Mouse (Mus musculus): ENCODE data around the gene Pcca. TPM values are rescaled to one million over a fixed set of nuclear protein-coding genes. Genes with fewer than 3 reads are reported as not detected.
"Not testable (repeated sequence)": the region's sequence is repeated elsewhere in the genome, so short reads cannot be mapped to it uniquely, and the experiment has no call there.

Pcca gene
- polyA plus RNA-seq, 1 experiment from 2014 or later, result 36.5 TPM

DNA sequence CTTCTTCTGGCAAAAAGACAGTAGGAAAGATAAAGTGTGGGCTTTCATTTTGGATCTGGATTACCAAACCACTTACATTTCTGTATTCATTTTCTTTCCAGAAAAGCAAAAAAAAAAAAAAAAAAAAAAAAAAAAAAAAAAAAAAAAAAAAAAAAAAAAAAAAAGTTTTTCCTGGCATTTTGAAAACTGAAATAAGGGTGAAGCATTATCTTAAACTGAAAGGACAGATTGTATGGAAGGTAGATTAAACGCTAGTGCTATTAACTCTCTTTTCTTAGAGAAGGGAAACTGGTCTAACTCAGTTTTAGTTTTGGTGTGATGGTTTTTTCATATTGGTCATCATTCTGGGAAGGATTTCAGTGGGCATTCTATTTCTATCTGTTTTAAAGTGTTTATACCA lies 42.1 kb upstream of the Pcca start:
- Histone ChIP-seq H3K9ac (no peak overlapping the region), H3K27me3 (peaks cover 33% of the 10 kb centered on the region), H3K9me3 (no peaks in the 10 kb centered on the region), H3K36me3 (no peaks in the 10 kb centered on the region), H3K27ac (no peak overlapping the region), H3K4me3 (no peak overlapping the region), H3K4me1 (peaks cover 7% of the 10 kb centered on the region), H3K4me2 (replicated peaks) (no peak overlapping the region)
- no peak for ATAC-seq (ENCODE audit: insufficient number of reproducible peaks, insufficient read depth, low FRiP score, low TSS enrichment)
- 64% methylated on average over 1 of the region's 1 CpGs for WGBS

GRCm38 (mm10) chr14:122509058-122509457 lies 25.1 kb upstream of the Pcca start:
- no peak overlapping the region for H3K9ac ChIP-seq
- WGBS, result 19% methylated on average over 2 of the region's 2 CpGs

GRCm38 (mm10) chr14:122511519-122511918 lies 22.6 kb upstream of the Pcca start:
- H3K4me2 ChIP-seq (replicated peaks), result no peak overlapping the region
- H3K36me3 ChIP-seq, result no peaks in the 10 kb centered on the region
- 59% methylated on average over 3 of the region's 3 CpGs for WGBS
- H3K27ac ChIP-seq, result no peak overlapping the region
- no peaks in the 10 kb centered on the region for H3K9me3 ChIP-seq
- 0 out of 2 replicates have a peak, but pooled peaks cover 4% of the 10 kb centered on the region for H3K27me3 ChIP-seq
- H3K4me1 ChIP-seq, result no peaks in the 10 kb centered on the region
- no peak overlapping the region for H3K9ac ChIP-seq
- no peak for ATAC-seq (ENCODE audit: insufficient number of reproducible peaks, insufficient read depth, low FRiP score, low TSS enrichment)
- no peak overlapping the region for H3K4me3 ChIP-seq

More at GRCm38 (mm10) chr14:122509058-122509457, 25.1 kb upstream of the Pcca start:
- Histone ChIP-seq H3K4me3 (no peak overlapping the region), H3K4me2 (replicated peaks) (no peak overlapping the region), H3K36me3 (no peaks in the 10 kb centered on the region), H3K27me3 (0 out of 2 replicates have a peak, but pooled peaks cover 4% of the 10 kb centered on the region), H3K4me1 (no peaks in the 10 kb centered on the region), H3K9me3 (no peaks in the 10 kb centered on the region), H3K27ac (no peak overlapping the region)
- no peak for ATAC-seq (ENCODE audit: insufficient number of reproducible peaks, insufficient read depth, low FRiP score, low TSS enrichment)

- Histone ChIP-seq H3K27ac (no peak overlapping the region), H3K27me3 (0 out of 2 replicates have a peak, but pooled peaks cover 4% of the 10 kb centered on the region), H3K36me3 (no peaks in the 10 kb centered on the region), H3K4me3 (no peak overlapping the region), H3K4me1 (no peaks in the 10 kb centered on the region), H3K4me2 (replicated peaks) (no peak overlapping the region), H3K9me3 (no peaks in the 10 kb centered on the region), H3K9ac (no peak overlapping the region)
- ATAC-seq (ENCODE audit: insufficient number of reproducible peaks, insufficient read depth, low FRiP score, low TSS enrichment), result no peak
- 71% methylated on average over 1 of the region's 1 CpGs for WGBS
Observed at GRCm38 (mm10) chr14:122513511-122514036, 20.6 kb upstream of the Pcca start.

GRCm38 (mm10) chr14:122528475-122528874 lies 5.6 kb upstream of the Pcca start:
- 81% methylated on average over 4 of the region's 4 CpGs for WGBS
- no peaks in the 10 kb centered on the region for H3K36me3 ChIP-seq

DNA sequence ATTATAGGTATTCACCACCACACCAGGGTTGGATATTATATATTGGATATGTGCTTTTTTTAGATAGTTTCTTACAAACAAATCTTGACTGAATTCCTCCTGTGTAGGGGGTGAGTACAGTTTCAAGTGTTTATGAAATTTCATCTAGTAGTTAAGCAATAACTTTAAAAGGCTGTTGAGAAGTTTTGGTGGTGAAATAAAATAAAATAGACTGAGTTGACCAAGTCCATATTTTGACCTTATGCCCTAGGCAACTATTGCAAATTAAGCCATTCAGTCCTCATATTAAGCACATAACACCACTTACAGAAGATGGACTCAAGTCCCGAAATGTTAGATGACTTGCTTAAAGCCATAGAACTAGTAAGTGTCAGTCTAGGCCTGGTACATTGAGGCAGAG lies 1.9 kb downstream of the Pcca start:
- Histone ChIP-seq H3K36me3 (no peaks in the 10 kb centered on the region), H3K4me3 (no peak overlapping the region), H3K9me3 (no peaks in the 10 kb centered on the region), H3K27ac (no peak overlapping the region), H3K4me2 (replicated peaks) (no peak overlapping the region), H3K4me1 (peaks cover 19% of the 10 kb centered on the region), H3K9ac (no peak overlapping the region), H3K27me3 (no peaks in the 10 kb centered on the region)
- no peak for ATAC-seq (ENCODE audit: insufficient number of reproducible peaks, insufficient read depth, low FRiP score, low TSS enrichment)
- WGBS, result 81% methylated on average over 1 of the region's 1 CpGs

More at GRCm38 (mm10) chr14:122528475-122528874, 5.6 kb upstream of the Pcca start:
- H3K27me3 ChIP-seq, result no peaks in the 10 kb centered on the region
- no peak for ATAC-seq (ENCODE audit: insufficient number of reproducible peaks, insufficient read depth, low FRiP score, low TSS enrichment)
- no peak overlapping the region for H3K27ac ChIP-seq
- H3K4me2 ChIP-seq (replicated peaks), result no peak overlapping the region
- H3K4me3 ChIP-seq, result no peak overlapping the region
- 0 out of 2 replicates have a peak, but pooled peaks cover 1% of the 10 kb centered on the region for H3K4me1 ChIP-seq
- H3K9ac ChIP-seq, result no peak overlapping the region
- H3K9me3 ChIP-seq, result peaks cover 4% of the 10 kb centered on the region

DNA sequence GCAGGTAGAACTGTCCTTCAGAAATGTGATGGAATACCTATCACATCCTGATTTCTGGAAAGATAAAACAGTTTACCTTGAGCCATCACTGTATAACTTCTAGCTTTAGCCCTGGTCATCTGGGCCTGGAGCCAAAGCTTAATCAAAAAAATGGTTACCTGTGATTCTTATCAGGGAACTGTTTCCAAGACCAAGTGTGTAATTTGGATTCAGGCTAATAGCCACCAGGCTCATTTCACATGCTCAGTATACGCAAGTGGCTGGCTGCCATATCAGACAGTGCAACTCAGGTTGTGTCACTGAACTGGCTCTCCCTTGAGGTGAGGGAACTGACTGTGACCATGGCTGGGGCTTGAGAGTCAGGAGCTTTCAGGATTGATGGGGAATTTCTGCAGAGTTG lies 14.3 kb downstream of the Pcca start:
- Histone ChIP-seq H3K9ac (no peak overlapping the region), H3K27ac (no peak overlapping the region)
- WGBS, result 95% methylated on average over 1 of the region's 1 CpGs

DNA sequence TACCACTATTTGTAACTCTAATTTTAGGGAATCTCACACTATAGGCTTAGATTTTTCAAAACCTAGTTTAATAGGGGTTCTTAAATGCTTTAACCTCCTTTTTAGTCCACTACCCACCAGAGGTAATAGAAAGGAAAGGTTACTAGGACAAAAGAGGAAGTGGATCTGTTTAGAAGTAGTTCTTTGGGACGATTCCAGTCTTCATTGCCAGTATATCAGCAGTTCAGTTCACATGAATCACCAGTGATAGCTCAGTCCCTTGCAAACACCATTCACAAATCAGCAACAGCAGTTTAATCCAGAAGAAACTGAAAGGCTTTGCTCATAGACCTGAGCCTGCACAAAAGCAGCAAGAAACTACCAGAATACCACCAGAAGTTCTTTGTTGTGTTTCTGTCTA lies 14.8 kb downstream of the Pcca start:
- ATAC-seq (ENCODE audit: insufficient number of reproducible peaks, insufficient read depth, low FRiP score, low TSS enrichment), result no peak
- Histone ChIP-seq H3K4me2 (replicated peaks) (no peak overlapping the region), H3K9me3 (no peaks in the 10 kb centered on the region), H3K4me1 (no peaks in the 10 kb centered on the region), H3K4me3 (no peak overlapping the region), H3K27me3 (no peaks in the 10 kb centered on the region), H3K9ac (no peak overlapping the region), H3K27ac (no peak overlapping the region), H3K36me3 (no peaks in the 10 kb centered on the region)
- 87% methylated on average over 1 of the region's 1 CpGs for WGBS

More for the DNA sequence above, 14.3 kb downstream of the Pcca start:
- no peak overlapping the region for H3K4me2 ChIP-seq (replicated peaks)
- H3K36me3 ChIP-seq, result no peaks in the 10 kb centered on the region
- H3K4me3 ChIP-seq, result no peak overlapping the region
- H3K9me3 ChIP-seq, result no peaks in the 10 kb centered on the region
- no peaks in the 10 kb centered on the region for H3K27me3 ChIP-seq
- no peak for ATAC-seq (ENCODE audit: insufficient number of reproducible peaks, insufficient read depth, low FRiP score, low TSS enrichment)
- H3K4me1 ChIP-seq, result no peaks in the 10 kb centered on the region

GRCm38 (mm10) chr14:122552761-122553445 lies 18.8 kb downstream of the Pcca start:
- Histone ChIP-seq H3K9me3 (no peaks in the 10 kb centered on the region), H3K4me3 (no peak overlapping the region), H3K4me2 (replicated peaks) (no peak overlapping the region), H3K27me3 (no peaks in the 10 kb centered on the region), H3K4me1 (no peaks in the 10 kb centered on the region), H3K27ac (no peak overlapping the region), H3K9ac (no peak overlapping the region), H3K36me3 (no peaks in the 10 kb centered on the region)
- ATAC-seq (ENCODE audit: insufficient number of reproducible peaks, insufficient read depth, low FRiP score, low TSS enrichment), result no peak
- WGBS, result 70% methylated on average over 7 of the region's 7 CpGs

DNA sequence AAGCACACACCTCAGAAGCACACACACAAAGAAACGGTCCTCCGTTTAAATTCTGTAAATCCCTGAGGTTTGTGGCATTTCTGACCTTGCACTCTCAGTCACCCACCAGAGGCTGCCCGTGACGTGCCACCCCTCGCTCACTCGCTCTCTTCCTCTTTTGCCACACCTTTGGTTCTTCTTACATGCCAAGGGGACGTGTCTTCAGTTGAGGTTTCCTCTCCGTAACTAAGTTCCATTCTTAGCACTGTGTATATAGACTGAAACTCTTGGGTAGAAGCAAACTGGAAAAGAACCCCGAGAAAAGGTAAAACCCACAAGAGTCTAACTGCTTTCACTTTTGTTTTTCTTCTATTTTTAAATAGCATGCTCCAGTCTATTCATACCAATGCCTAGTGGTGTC lies 23.2 kb downstream of the Pcca start:
- no peaks in the 10 kb centered on the region for H3K27me3 ChIP-seq
- no peak overlapping the region for H3K4me2 ChIP-seq (replicated peaks)
- no peak overlapping the region for H3K9ac ChIP-seq
- H3K36me3 ChIP-seq, result no peaks in the 10 kb centered on the region
- no peak overlapping the region for H3K4me3 ChIP-seq
- no peak overlapping the region for H3K27ac ChIP-seq
- no peak for ATAC-seq (ENCODE audit: insufficient number of reproducible peaks, insufficient read depth, low FRiP score, low TSS enrichment)
- H3K9me3 ChIP-seq, result no peaks in the 10 kb centered on the region
- whole genome bisulfite sequencing, result 90% methylated on average over 9 of the region's 9 CpGs
- H3K4me1 ChIP-seq, result no peaks in the 10 kb centered on the region

GRCm38 (mm10) chr14:122560893-122561452 lies 26.8 kb downstream of the Pcca start:
- not testable (repeated sequence) for H3K4me2 ChIP-seq (replicated peaks); ATAC-seq (ENCODE audit: insufficient number of reproducible peaks, insufficient read depth, low FRiP score, low TSS enrichment); H3K36me3 ChIP-seq; H3K27ac ChIP-seq; H3K9me3 ChIP-seq; H3K27me3 ChIP-seq; H3K4me3 ChIP-seq; H3K9ac ChIP-seq; H3K4me1 ChIP-seq
- WGBS, result 76% methylated on average over 1 of the region's 1 CpGs

DNA sequence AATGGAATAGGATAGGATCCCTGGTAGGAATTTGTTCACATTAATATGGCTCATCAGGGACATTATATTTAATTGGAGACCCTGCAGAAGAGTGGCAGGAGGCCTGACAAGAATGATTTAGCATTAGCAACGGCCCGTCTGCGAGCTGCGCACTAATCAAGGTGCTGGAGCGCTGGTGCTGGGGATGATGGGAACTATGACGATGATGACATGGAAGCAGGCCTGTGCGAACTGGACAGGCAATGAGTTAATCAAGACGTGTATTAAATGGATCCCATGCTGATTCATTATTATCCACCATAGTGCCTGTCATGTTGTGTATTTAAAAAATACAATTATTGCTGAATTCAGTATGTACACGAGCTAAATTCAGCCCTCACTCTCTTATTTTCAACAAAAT lies 36.7 kb downstream of the Pcca start:
- no peak overlapping the region for H3K9ac ChIP-seq
- H3K9me3 ChIP-seq, result no peaks in the 10 kb centered on the region
- 74% methylated on average over 9 of the region's 9 CpGs for WGBS
- no peak overlapping the region for H3K4me2 ChIP-seq (replicated peaks)
- H3K36me3 ChIP-seq, result no peaks in the 10 kb centered on the region
- no peak overlapping the region for H3K27ac ChIP-seq
- no peaks in the 10 kb centered on the region for H3K27me3 ChIP-seq
- H3K4me3 ChIP-seq, result no peak overlapping the region
- no peaks in the 10 kb centered on the region for H3K4me1 ChIP-seq
- ATAC-seq (ENCODE audit: insufficient number of reproducible peaks, insufficient read depth, low FRiP score, low TSS enrichment), result no peak
